Mouse (Mus musculus) heart, adult 2 months (tissue): ENCODE results near the gene Etv5.

Experiments used
- CTCF ChIP-seq: fragments of 200-600 bp; IDR thresholded peaks from 2 replicates; pipeline ENCODE4 v1.8.1; 2022; ENCODE audit warnings: antibody characterized with exemption, mild to moderate bottlenecking, moderate library complexity
- EP300 ChIP-seq: fragments of 200-500 bp; IDR thresholded peaks from 2 replicates; pipeline ENCODE4 v1.6.1; 2011; ENCODE audit warnings: low read depth, low read length, control low read depth; ENCODE audit not compliant: insufficient read depth
- POLR2A ChIP-seq: fragments of 200-500 bp; IDR thresholded peaks from 2 replicates; pipeline ENCODE4 v1.6.1; 2011; ENCODE audit warnings: mild to moderate bottlenecking, low read depth, low read length, control low read depth; ENCODE audit not compliant: insufficient read depth

- TF ChIP-seq POLR2A (no peak), CTCF (no peak), EP300 (no peak)
These were observed 85.9 kb downstream of the Etv5 start for GRCm38 (mm10) chr16:22353639-22354038.
